Comparison of ENCODE assay signal across 1 mouse cellular context in the genomic region with DNA sequence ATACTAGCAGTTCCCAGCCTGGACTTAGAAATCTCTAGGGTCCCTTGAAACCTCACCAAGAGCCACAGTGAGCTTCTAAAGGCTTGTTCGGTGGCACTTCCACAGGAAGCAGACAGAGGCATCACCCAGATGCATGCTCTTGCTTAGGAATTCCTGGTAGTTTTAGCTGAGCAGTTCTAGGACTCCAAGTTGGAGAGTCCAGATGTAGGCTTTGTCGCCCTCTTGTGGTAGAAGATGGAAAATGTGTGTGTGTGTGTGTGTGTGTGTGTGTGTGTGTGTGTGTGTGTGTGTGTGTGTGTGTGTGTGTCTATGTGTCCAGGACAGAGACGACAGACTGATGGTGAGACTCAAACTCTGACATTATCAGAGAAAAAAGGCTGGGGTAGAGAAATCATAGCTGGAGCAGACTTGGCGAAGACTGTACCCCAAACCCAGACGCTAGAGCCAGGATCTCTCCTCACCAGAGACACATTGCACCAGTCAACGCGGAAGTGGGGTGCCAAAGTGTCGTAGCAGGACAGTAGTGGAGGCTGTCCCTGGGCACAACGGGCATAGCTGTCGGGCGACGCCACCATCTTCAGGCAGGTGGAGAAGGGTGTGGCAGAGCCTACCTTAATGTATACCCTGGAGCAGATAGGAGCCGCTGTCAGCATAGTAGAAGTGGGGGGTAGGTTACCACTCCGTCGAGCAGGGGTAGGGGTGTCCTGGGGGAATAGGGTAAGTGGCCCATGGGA.
TF ChIP-seq lines count a peak whose summit lies in the region.

No protein-coding gene starts in this region.

TF ChIP-seq in MEL, 35 proteins besides CTCF, POLR2A, EP300 and RAD21 (continued from another document):
- TF ChIP-seq MAZ (IDR thresholded peaks at IDR 0.05; ENCODE audit: low read depth, low read length) = no peak
- TF ChIP-seq MAX (IDR thresholded peaks at IDR 0.05; ENCODE audit: low read length) = no peak
- TF ChIP-seq JUND (IDR thresholded peaks at IDR 0.05; ENCODE audit: low read depth, low read length) = no peak
- no peak for TF ChIP-seq E2F4 (IDR thresholded peaks at IDR 0.05; ENCODE audit: borderline replicate concordance, low read depth, low read length)
- no peak for TF ChIP-seq MXI1 (IDR thresholded peaks at IDR 0.05; ENCODE audit: low read depth, low read length)
- TF ChIP-seq USF1 (IDR thresholded peaks at IDR 0.05; ENCODE audit: low read depth, low read length) = no peak
- TF ChIP-seq CHD2 (IDR thresholded peaks at IDR 0.05; ENCODE audit: low read length) = no peak
- no peak for TF ChIP-seq MAFK (IDR thresholded peaks at IDR 0.05; ENCODE audit: borderline replicate concordance, low read depth, low read length)
- TF ChIP-seq USF2 (IDR thresholded peaks at IDR 0.05; ENCODE audit: borderline replicate concordance in 1 of 2, insufficient read depth in 1 of 2, low read depth in 1 of 2, low read length in 2 of 2) = no peak
- no peak for TF ChIP-seq RCOR1 (IDR thresholded peaks at IDR 0.05; ENCODE audit: low read depth, low read length)
- no peak for TF ChIP-seq TBP (IDR thresholded peaks at IDR 0.05; ENCODE audit: low read depth, low read length)
- no peak for TF ChIP-seq POLR2AphosphoS5 (IDR thresholded peaks at IDR 0.05; ENCODE audit: borderline replicate concordance, low read depth, low read length)
- no peak for TF ChIP-seq MYB (IDR thresholded peaks at IDR 0.05; ENCODE audit: low read depth, low read length)
- TF ChIP-seq GABPA (IDR thresholded peaks at IDR 0.05; ENCODE audit: low read depth, low read length) = no peak
- TF ChIP-seq ZNF384 (IDR thresholded peaks at IDR 0.05; ENCODE audit: low read depth, low read length) = no peak
- TF ChIP-seq GATA1 (IDR thresholded peaks at IDR 0.05; ENCODE audit: low read depth, low read length) = no peak
- TF ChIP-seq ZKSCAN1 (IDR thresholded peaks at IDR 0.05; ENCODE audit: low read depth, low read length) = no peak
- TF ChIP-seq MYC (IDR thresholded peaks at IDR 0.05; ENCODE audit: low read depth, low read length) = no peak
- no peak for TF ChIP-seq ZMIZ1 (IDR thresholded peaks at IDR 0.05; ENCODE audit: low read depth, low read length)
- no peak for TF ChIP-seq ETS1 (IDR thresholded peaks at IDR 0.05; ENCODE audit: low read depth, low read length)
TF ChIP-seq in MEL: peak in this region for 4.
